Mouse (Mus musculus) cerebellum, adult 9-10 months (tissue): ENCODE results near the gene Cnih2.

Source experiments
- DNase-seq: peaks from one replicate; pipeline ENCODE4 v3.0.0; 2022

Cnih2 gene

GRCm38 (mm10) chr19:5067040-5067799 is 31.1 kb downstream of the Cnih2 start:
- DNase-seq, result no peak

DNA sequence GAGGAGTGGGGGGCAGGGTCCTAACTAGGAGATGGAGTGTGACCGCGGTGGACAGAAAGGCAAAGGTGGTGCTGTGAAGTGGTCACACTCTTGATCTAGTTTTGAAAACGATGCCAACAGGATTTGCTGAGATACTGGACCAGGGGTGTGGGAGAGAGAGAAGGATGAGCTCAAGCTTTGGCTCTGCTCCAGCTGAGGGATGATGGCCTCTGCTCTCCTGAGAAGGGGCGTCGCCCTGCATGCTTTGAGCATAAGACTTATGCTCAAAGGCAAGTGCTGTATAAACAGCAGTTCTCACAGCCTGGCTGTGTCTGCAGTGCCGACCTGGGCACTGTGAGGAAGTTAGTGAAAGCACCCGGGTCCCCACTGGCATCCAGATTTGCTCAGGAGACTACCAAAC is 33.2 kb downstream of the Cnih2 start:
- DNase-seq, result no peak

- DNase-seq, result no peak
These were observed 35.9 kb downstream of the Cnih2 start for GRCm38 (mm10) chr19:5062446-5062845.

DNA sequence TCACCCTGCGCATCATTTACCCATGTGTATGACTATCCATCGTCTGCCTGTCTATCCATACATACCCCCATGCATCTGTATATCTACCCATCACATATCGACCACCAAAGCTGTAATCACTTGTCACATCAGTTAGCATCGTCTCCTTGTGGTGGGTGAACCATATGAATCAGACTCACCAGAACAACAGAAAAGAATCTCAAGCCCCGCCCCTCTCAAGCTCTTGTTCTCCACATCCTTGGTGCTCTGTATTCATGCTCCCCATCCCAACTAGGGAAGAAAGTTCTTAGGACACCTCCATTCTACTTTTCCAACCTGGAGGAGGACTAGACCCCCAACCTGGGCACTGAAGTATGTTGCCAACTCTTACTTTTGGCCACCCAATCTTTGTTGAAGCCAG is 36.3 kb downstream of the Cnih2 start:
- DNase-seq, result no peak

DNA sequence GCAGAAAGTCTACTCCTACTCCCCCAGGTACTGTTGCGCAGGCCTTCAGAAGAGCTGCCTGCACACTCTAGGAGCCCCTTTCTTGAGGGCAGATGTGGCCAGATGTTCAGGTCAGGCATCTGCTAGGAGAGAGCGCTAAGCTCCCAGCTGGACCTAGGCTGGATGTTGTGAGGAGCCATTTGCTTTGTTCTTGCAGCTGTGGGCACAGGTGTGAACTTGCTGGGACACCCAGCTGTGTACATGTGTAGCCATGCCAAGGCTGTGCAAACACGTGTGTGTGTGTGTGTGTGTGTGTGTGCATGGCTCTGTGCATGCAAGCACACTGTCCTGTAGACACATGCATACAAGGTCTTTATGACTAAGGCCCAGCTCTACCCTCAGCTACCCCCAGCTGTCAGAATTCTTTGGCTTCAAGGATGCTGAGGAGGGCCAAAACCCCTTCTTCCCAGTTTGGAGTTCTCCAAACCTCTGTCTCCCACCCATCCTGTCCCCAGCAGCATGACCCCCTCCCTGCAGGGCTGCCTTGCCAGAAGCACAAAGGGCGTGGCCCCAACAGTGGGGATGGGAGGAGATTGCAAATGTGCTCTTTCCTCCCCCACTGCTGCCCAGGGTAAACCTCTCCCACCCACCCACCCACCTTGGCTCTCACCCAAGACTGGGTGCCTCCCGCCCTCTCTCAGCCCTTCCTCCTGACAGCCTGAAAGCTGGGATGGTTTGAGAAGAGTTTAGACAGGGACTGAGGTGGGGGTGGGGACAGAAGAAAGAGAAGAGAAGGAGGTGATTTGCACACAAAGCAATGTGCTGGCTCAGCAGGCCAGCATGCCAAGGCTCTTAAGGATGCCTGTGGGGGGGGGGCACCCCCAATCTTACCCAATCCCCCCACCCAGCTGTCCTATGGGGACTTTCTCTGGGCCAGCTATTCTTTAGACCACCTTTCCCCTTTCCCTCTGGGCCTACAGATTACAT is 37.7 kb downstream of the Cnih2 start:
- no peak for DNase-seq

GRCm38 (mm10) chr19:5058801-5059771 is 39.2 kb downstream of the Cnih2 start:
- DNase-seq, result no peak

GRCm38 (mm10) chr19:5057876-5058775 is 40.2 kb downstream of the Cnih2 start:
- DNase-seq, result no peak

- DNase-seq, result no peak
These were observed 42.1 kb downstream of the Cnih2 start for GRCm38 (mm10) chr19:5056251-5056650.

- DNase-seq, result peak; percentile 79
These were observed 44.4 kb downstream of the Cnih2 start for GRCm38 (mm10) chr19:5053909-5054308.

- peak; percentile 78 for DNase-seq
These were observed 45.5 kb downstream of the Cnih2 start for GRCm38 (mm10) chr19:5052853-5053252.

DNA sequence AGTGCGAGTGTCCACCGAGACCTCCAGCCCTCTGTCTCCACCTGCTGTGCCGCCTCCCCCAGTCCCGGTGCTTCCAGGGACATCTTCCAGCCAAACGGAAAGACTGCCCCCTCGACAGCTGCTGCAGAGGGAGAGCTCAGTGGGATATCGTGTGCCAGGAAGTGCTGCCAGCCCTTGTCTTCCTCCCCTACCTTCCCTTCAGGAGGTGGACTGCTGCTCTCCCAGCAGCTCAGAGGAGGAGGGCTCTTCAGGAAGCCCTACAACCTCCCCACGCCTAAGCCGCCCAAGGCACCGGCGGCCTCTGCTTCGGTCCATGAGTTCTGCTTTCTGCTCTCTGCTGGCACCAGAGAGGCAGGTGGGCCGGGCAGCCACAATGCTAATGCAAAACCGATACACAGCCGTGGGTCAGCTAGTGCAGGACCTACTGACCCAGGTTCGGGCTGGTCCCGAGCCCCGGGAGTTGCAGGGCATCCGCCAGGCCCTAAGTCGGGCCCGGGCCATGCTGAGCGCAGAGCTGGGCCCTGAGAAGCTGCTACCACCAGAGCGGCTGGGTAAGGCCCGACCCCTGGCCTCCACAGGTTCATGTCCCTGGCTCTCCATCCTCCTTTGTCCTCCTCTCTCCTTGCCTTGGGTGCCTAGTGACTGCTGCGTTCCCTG is 46.0 kb downstream of the Cnih2 start:
- DNase-seq, result no peak

DNA sequence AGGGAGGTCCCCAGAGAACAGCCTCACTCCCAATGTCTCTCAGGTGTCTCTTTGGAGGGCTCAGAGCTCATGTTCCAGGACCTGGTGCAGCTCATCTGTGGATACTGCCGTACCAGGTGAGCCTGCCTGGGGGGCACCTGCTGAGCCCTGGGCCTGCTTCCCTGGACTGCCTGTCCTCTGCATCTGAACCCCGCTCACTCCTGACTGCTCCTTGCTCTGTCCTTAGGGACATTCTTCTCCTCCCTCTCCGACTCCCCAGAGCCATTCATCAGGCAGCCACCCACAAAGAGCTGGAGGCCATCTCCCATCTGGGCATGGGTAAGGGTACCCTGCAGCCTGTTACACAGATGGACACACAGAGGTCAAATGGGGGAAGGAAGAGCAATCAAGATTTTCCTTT is 46.8 kb downstream of the Cnih2 start:
- DNase-seq, result peak; percentile 59

DNA sequence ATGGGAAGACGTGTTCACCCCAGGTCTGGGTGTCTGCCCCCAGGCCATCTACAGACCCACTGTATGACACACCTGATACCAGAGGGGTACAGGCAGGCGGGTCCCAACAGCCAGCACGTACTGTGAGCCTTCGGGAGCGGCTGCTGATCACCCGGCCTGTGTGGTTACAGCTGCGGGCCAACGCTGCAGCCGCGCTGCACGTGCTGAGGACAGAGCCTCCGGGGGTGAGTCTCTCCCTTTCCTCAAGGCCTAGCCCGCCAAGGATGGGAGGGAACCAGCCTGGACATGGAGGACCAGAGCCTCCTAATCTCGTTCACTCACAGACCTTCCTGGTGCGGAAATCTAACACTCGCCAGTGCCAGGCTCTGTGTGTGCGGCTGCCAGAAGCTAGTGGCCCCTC is 47.3 kb downstream of the Cnih2 start:
- peak; percentile 51 for DNase-seq

DNA sequence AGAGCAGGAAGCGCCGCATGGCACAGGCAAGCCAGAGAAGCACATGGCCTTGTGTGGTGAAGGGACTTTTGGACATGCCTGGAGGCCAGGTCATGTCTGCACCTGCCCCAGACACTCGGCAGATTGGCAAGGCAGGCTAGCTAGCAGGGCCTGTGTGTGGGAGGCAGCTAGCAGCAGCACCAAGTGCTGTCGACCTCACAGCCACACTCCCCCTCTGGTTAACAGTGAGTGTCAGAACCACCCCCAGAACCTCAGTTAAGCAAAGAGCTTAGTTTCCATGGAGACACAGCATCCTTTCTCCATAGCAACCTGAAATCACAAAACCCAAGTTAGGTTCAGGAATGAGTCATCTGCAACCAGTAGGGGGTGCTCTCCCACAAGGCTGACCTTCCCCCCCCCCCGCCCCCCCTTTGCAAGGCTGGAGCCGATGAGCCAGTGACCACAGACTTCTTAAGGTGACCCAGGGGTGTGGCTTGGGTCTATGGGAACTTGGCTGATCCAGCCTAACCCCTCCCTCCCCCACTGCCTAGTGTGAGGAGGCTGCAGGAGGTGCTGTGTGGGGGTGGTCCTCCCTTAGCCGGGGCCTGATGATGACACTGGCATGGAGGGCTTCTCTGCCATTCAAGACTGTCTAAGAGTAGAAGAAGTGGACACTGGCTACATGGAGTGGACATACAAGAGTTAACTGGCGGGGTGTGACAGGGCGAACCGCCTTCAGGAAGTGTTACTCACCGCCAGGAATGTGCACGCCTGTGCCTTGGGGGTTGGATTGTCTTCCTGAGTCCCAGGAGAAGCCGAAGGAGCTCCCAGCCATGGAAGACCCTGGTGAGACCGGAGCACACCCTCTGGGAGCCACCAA is 48.0 kb downstream of the Cnih2 start, which contains the start of gene Rin1:
Rin1 (plus strand) TSS at position 435 of the 859 bp plus-strand sequence.
- no peak for DNase-seq

DNA sequence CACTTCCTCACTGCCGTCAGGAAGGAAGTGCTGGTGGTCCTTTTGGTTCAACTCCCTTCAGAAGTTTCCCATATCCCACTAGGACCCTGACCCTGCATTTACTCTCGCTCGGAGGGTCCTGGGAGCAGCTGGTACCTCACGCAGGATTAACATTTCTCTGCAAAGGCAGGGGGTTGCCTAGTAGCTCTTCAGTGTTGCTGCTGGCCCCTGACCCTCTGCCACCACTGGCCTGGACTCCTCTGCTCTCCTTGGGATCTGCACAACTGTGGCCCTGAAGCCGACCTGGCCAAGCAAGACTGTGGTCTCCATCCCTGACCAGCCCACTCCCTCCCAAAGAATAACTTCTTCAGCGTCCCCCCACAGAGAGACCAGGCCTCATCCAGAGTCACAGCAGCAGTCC is 49.0 kb downstream of the Cnih2 start:
- DNase-seq, result peak; percentile 43

- no peak for DNase-seq
These were observed 49.9 kb downstream of the Cnih2 start for GRCm38 (mm10) chr19:5048138-5049056.

DNA sequence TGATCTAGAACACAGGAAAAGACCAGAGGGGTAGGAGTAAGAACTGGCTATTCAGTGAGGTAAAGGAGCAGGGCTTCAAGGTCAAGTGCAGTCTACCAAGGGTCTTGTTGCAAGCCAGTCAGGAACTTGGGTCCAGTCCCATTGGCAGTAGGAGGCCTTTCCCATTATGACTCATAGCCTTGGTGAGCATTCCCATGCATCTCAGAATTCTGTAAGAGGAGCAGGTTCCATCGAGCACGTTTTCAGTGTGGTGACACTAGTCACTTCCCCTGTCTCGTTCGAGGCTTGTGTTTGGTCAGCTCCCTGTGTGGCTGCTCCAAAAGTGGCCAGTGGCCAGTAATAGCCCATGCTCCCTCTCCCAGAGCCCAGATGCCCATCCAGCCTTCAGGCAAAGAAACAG is 52.8 kb downstream of the Cnih2 start:
- peak; percentile 44 for DNase-seq
